Mouse (Mus musculus) midbrain, embryonic 15.5 days (tissue): ENCODE results near the gene Ttll3. TPM values are rescaled to one million over a fixed set of nuclear protein-coding genes. Genes with fewer than 3 reads are reported as not detected.

ENCODE experiments used
- ATAC-seq: fragments of 200-750 bp; cut with Nextera tagmentation; replicated peaks from 2 replicates; pipeline ENCODE4 v1.8.0; 2017; ENCODE audit warnings: moderate TSS enrichment
- H3K27ac ChIP-seq: fragments of 300-500 bp; sonication (generic); 2 replicates; pipeline ENCODE4 v1.5.1; 2015; ENCODE audit warnings: mild to moderate bottlenecking, inconsistent platforms
- H3K27me3 ChIP-seq: fragments of 300-500 bp; sonication (generic); replicated peaks from 2 replicates; pipeline ENCODE4 v1.6.1; 2015; ENCODE audit warnings: inconsistent platforms
- H3K36me3 ChIP-seq: fragments of 300-500 bp; sonication (generic); replicated peaks from 2 replicates; pipeline ENCODE4 v1.6.1; 2015; ENCODE audit warnings: inconsistent platforms
- H3K4me1 ChIP-seq: fragments of 300-500 bp; sonication (generic); 2 replicates; pipeline ENCODE4 v1.6.1; 2015; ENCODE audit warnings: inconsistent platforms
- H3K4me2 ChIP-seq: fragments of 300-500 bp; sonication (generic); 2 replicates; pipeline ENCODE4 v1.6.1; 2015; ENCODE audit warnings: inconsistent platforms, mild to moderate bottlenecking, moderate library complexity
- H3K4me3 ChIP-seq: fragments of 300-500 bp; sonication (generic); 2 replicates; pipeline ENCODE4 v1.5.1; 2015; ENCODE audit warnings: mild to moderate bottlenecking, inconsistent platforms
- H3K9ac ChIP-seq: fragments of 300-500 bp; sonication (generic); 2 replicates; pipeline ENCODE4 v1.6.1; 2015; ENCODE audit warnings: mild to moderate bottlenecking, inconsistent platforms
- H3K9me3 ChIP-seq: fragments of 300-500 bp; sonication (generic); 2 replicates; pipeline ENCODE4 v1.6.1; 2016; ENCODE audit warnings: inconsistent platforms
- WGBS: fragments of 180-500 bp; shearing (Covaris S2); methylation state at CpG from one replicate; pipeline ENCODE4 v1.1.7; 2015; ENCODE audit warnings: mixed read lengths; 5-methylcytosine and 5-hydroxymethylcytosine counted together
- polyA plus RNA-seq: library from polyadenylated mRNA; unstranded; fragments of >200 nt; fragmentation: Nextera tagmentation; extraction: Ambion mirVana; gene quantifications from 2 replicates; pipeline ENCODE4 v1.2.1, GENCODE M21; 2015

Gene Ttll3
- 15.1 TPM in 2 replicates for polyA plus RNA-seq

GRCm38 (mm10) chr6:113388960-113389359 lies at the start of gene Ttll3:
TSS of gene Ttll3 (plus strand) at chr6:113389260.
- Histone ChIP-seq H3K9me3 (no peaks in the 10 kb centered on the region), H3K9ac (no peak within 1 kb of the TSS), H3K36me3 (peaks cover 45% of the 10 kb centered on the region; the same call in 1 of the 2 replicates), H3K27me3 (no peaks in the 10 kb centered on the region), H3K4me3 (no peak within 1 kb of the TSS), H3K4me2 (no peak within 1 kb of the TSS), H3K4me1 (peaks cover 10% of the 10 kb centered on the region), H3K27ac (no peak within 1 kb of the TSS)
- WGBS: 83% methylated on average over 8 of the region's 8 CpGs
- no peak for ATAC-seq

- 88% methylated on average over 6 of the region's 6 CpGs for WGBS
- 0 out of 2 replicates have a peak, but pooled peaks cover 3% of the 10 kb centered on the region for H3K27me3 ChIP-seq
- H3K27ac ChIP-seq: 0 out of 2 replicates have a peak overlapping the region, but pooled peaks have one; percentile 11
- peaks cover 11% of the 10 kb centered on the region; the same call in 1 of the 2 replicates for H3K36me3 ChIP-seq
- no peaks in the 10 kb centered on the region for H3K9me3 ChIP-seq
- peaks cover 28% of the 10 kb centered on the region for H3K4me1 ChIP-seq
- ATAC-seq: no peak
- peak overlapping the region; percentile 38 for H3K4me2 ChIP-seq
- H3K4me3 ChIP-seq: 0 out of 2 replicates have a peak overlapping the region, but pooled peaks have one; percentile 5
- H3K9ac ChIP-seq: 0 out of 2 replicates have a peak overlapping the region, but pooled peaks have one; percentile 6
Observed at GRCm38 (mm10) chr6:113341574-113341973, 47.5 kb upstream of the Ttll3 start.

GRCm38 (mm10) chr6:113342297-113342696 lies 46.8 kb upstream of the Ttll3 start:
- peak overlapping the region; percentile 53; the same call in 1 of the 2 replicates for H3K27ac ChIP-seq
- no peaks in the 10 kb centered on the region for H3K9me3 ChIP-seq
- WGBS: 31% methylated on average over 6 of the region's 7 CpGs
- H3K4me2 ChIP-seq: peak overlapping the region; percentile 71
- peaks cover 28% of the 10 kb centered on the region for H3K4me1 ChIP-seq
- peaks cover 11% of the 10 kb centered on the region; the same call in 1 of the 2 replicates for H3K36me3 ChIP-seq
- 0 out of 2 replicates have a peak, but pooled peaks cover 3% of the 10 kb centered on the region for H3K27me3 ChIP-seq
- H3K9ac ChIP-seq: 0 out of 2 replicates have a peak overlapping the region, but pooled peaks have one; percentile 3
- peak; percentile 37; the same call in 1 of the 2 replicates for ATAC-seq
- H3K4me3 ChIP-seq: peak overlapping the region; percentile 61

GRCm38 (mm10) chr6:113343177-113344092 lies 45.6 kb upstream of the Ttll3 start, which contains the start of gene Camk1:
TSS of gene Camk1 (minus strand) at chr6:113343984.
- ATAC-seq: peak; percentile 86
- Histone ChIP-seq H3K27me3 (0 out of 2 replicates have a peak, but pooled peaks cover 3% of the 10 kb centered on the region), H3K4me2 (peak within 1 kb of the TSS; percentile 71), H3K9me3 (no peaks in the 10 kb centered on the region), H3K4me1 (peaks cover 28% of the 10 kb centered on the region), H3K4me3 (peak within 1 kb of the TSS; percentile 61), H3K36me3 (peaks cover 5% of the 10 kb centered on the region; the same call in 1 of the 2 replicates), H3K9ac (peak within 1 kb of the TSS; percentile 72), H3K27ac (peak within 1 kb of the TSS; percentile 35)
- 17% methylated on average over 32 of the region's 32 CpGs for WGBS

- Histone ChIP-seq H3K9ac (peak overlapping the region; percentile 72; the same call in 1 of the 2 replicates), H3K27ac (peak overlapping the region; percentile 35; the same call in 1 of the 2 replicates), H3K36me3 (peaks cover 3% of the 10 kb centered on the region; the same call in 1 of the 2 replicates), H3K4me3 (peak overlapping the region; percentile 61; the same call in 1 of the 2 replicates), H3K9me3 (no peaks in the 10 kb centered on the region), H3K4me1 (peaks cover 28% of the 10 kb centered on the region), H3K4me2 (peak overlapping the region; percentile 71), H3K27me3 (0 out of 2 replicates have a peak, but pooled peaks cover 3% of the 10 kb centered on the region)
- 43% methylated on average over 2 of the region's 2 CpGs for WGBS
- ATAC-seq: no peak
Observed at GRCm38 (mm10) chr6:113344321-113344720, 44.7 kb upstream of the Ttll3 start.

GRCm38 (mm10) chr6:113346897-113347296 lies 42.2 kb upstream of the Ttll3 start:
- Histone ChIP-seq H3K27ac (no peak overlapping the region), H3K9ac (no peak overlapping the region), H3K27me3 (0 out of 2 replicates have a peak, but pooled peaks cover 3% of the 10 kb centered on the region), H3K4me3 (no peak overlapping the region), H3K4me1 (peaks cover 24% of the 10 kb centered on the region), H3K4me2 (no peak overlapping the region), H3K36me3 (no peaks in the 10 kb centered on the region), H3K9me3 (no peaks in the 10 kb centered on the region)
- 86% methylated on average over 4 of the region's 4 CpGs for WGBS
- ATAC-seq: no peak

- Histone ChIP-seq H3K9ac (no peak overlapping the region), H3K4me2 (no peak overlapping the region), H3K4me3 (no peak overlapping the region), H3K9me3 (no peaks in the 10 kb centered on the region), H3K27me3 (no peaks in the 10 kb centered on the region), H3K4me1 (no peaks in the 10 kb centered on the region), H3K36me3 (no peaks in the 10 kb centered on the region), H3K27ac (no peak overlapping the region)
- no peak for ATAC-seq
Observed at GRCm38 (mm10) chr6:113350538-113350937, 38.5 kb upstream of the Ttll3 start.

- H3K4me3 ChIP-seq: no peak overlapping the region
- H3K9me3 ChIP-seq: no peaks in the 10 kb centered on the region
- H3K36me3 ChIP-seq: no peaks in the 10 kb centered on the region
- H3K27me3 ChIP-seq: no peaks in the 10 kb centered on the region
- no peak overlapping the region for H3K9ac ChIP-seq
- 92% methylated on average over 1 of the region's 1 CpGs for WGBS
- no peak overlapping the region for H3K27ac ChIP-seq
- no peaks in the 10 kb centered on the region for H3K4me1 ChIP-seq
- no peak overlapping the region for H3K4me2 ChIP-seq
- ATAC-seq: no peak
Observed at GRCm38 (mm10) chr6:113351161-113351560, 37.9 kb upstream of the Ttll3 start.

- 66% methylated on average over 10 of the region's 10 CpGs for WGBS
- ATAC-seq: no peak
- no peak overlapping the region for H3K4me3 ChIP-seq
- H3K4me1 ChIP-seq: no peaks in the 10 kb centered on the region
- H3K36me3 ChIP-seq: no peaks in the 10 kb centered on the region
- H3K9me3 ChIP-seq: no peaks in the 10 kb centered on the region
- H3K27ac ChIP-seq: no peak overlapping the region
- H3K9ac ChIP-seq: no peak overlapping the region
- no peaks in the 10 kb centered on the region for H3K27me3 ChIP-seq
- H3K4me2 ChIP-seq: no peak overlapping the region
Observed at GRCm38 (mm10) chr6:113351653-113352052, 37.4 kb upstream of the Ttll3 start.

GRCm38 (mm10) chr6:113352820-113353219 lies 36.2 kb upstream of the Ttll3 start:
- H3K4me3 ChIP-seq: no peak overlapping the region
- H3K4me1 ChIP-seq: no peaks in the 10 kb centered on the region
- H3K9me3 ChIP-seq: no peaks in the 10 kb centered on the region
- no peak for ATAC-seq
- 74% methylated on average over 3 of the region's 3 CpGs for WGBS
- no peaks in the 10 kb centered on the region for H3K36me3 ChIP-seq
- no peak overlapping the region for H3K27ac ChIP-seq
- no peak overlapping the region for H3K4me2 ChIP-seq
- H3K9ac ChIP-seq: no peak overlapping the region
- H3K27me3 ChIP-seq: no peaks in the 10 kb centered on the region

- 77% methylated on average over 3 of the region's 3 CpGs for WGBS
- no peaks in the 10 kb centered on the region for H3K27me3 ChIP-seq
- H3K36me3 ChIP-seq: no peaks in the 10 kb centered on the region
- no peak overlapping the region for H3K4me3 ChIP-seq
- ATAC-seq: no peak
- no peak overlapping the region for H3K4me2 ChIP-seq
- H3K4me1 ChIP-seq: no peaks in the 10 kb centered on the region
- no peaks in the 10 kb centered on the region for H3K9me3 ChIP-seq
- H3K27ac ChIP-seq: no peak overlapping the region
- H3K9ac ChIP-seq: no peak overlapping the region
Observed at GRCm38 (mm10) chr6:113353696-113354095, 35.4 kb upstream of the Ttll3 start.

- Histone ChIP-seq H3K4me2 (no peak overlapping the region), H3K9ac (no peak overlapping the region), H3K4me3 (no peak overlapping the region), H3K27me3 (no peaks in the 10 kb centered on the region), H3K36me3 (peaks cover 3% of the 10 kb centered on the region; the same call in 1 of the 2 replicates), H3K9me3 (no peaks in the 10 kb centered on the region), H3K27ac (no peak overlapping the region), H3K4me1 (no peaks in the 10 kb centered on the region)
- WGBS: 80% methylated on average over 4 of the region's 4 CpGs
- ATAC-seq: no peak
Observed at GRCm38 (mm10) chr6:113361476-113361875, 27.6 kb upstream of the Ttll3 start.
